Mouse (Mus musculus) CH12.LX (cell line): Measurements from ENCODE around the gene Nfkbiz. TPM values are rescaled to one million over a fixed set of nuclear protein-coding genes. Genes with fewer than 3 reads are reported as not detected.

Experiments used
- DNase-seq: peaks from one replicate; pipeline ENCODE4 v3.0.0-alpha.2; 2013; ENCODE audit errors: extremely low read depth
- H3K27ac ChIP-seq: 2 replicates; pipeline ENCODE4 v1.5.1; 2012; ENCODE audit warnings: low read depth, mild to moderate bottlenecking, control low read depth, moderate library complexity; ENCODE audit not compliant: insufficient read depth
- H3K27me3 ChIP-seq: replicated peaks from 2 replicates; pipeline ENCODE3; 2012; ENCODE audit warnings: inconsistent platforms
- H3K36me3 ChIP-seq, 2 experiments: replicated peaks in 1 of 2; 2 replicates each; pipeline versions ENCODE3 to v1.6.1; 2012; ENCODE audit warnings: inconsistent platforms in 1 of 2, low read length in 1 of 2, mild to moderate bottlenecking in 1 of 2, mixed read lengths in 1 of 2, moderate library complexity in 1 of 2; ENCODE audit not compliant: control insufficient read depth in 1 of 2, insufficient read depth in 1 of 2
- H3K4me1 ChIP-seq, 2 experiments: 2 replicates each; pipeline ENCODE4 v1.6.1; 2012; ENCODE audit warnings: inconsistent platforms in 1 of 2, moderate library complexity in 1 of 2; ENCODE audit not compliant: insufficient read depth in 2 of 2, control insufficient read depth in 1 of 2
- H3K4me2 ChIP-seq: 2 replicates; pipeline ENCODE4 v1.6.1; 2012; ENCODE audit warnings: low read depth, mild to moderate bottlenecking, control low read depth; ENCODE audit not compliant: poor library complexity, insufficient read depth, severe bottlenecking
- H3K4me3 ChIP-seq, 3 experiments: fragments of 150-350 bp in 1 of 3; sonication (generic) in 1 of 3; replicated peaks in 1 of 3; 2 replicates each; pipeline versions ENCODE3 to v1.5.1; 2011 to 2012; ENCODE audit warnings: low read depth in 2 of 3, low read length in 2 of 3, mild to moderate bottlenecking in 2 of 3, moderate library complexity in 2 of 3, control low read depth in 1 of 3, improper control_type of control experiment in 1 of 3, inconsistent platforms in 1 of 3, mixed read lengths in 1 of 3; ENCODE audit not compliant: poor library complexity in 1 of 3
- H3K79me2 ChIP-seq: replicated peaks from 2 replicates; pipeline ENCODE4 v1.6.1; 2012; ENCODE audit warnings: mild to moderate bottlenecking, moderate library complexity; ENCODE audit not compliant: control insufficient read depth, poor library complexity, insufficient read depth, severe bottlenecking; ENCODE audit errors: extremely low read depth
- H3K9ac ChIP-seq: 2 replicates; pipeline ENCODE4 v1.6.1; 2012; ENCODE audit warnings: low read depth, mild to moderate bottlenecking, control low read depth, moderate library complexity; ENCODE audit not compliant: insufficient read depth
- H3K9me3 ChIP-seq: replicated peaks from 2 replicates; pipeline ENCODE3; 2012; ENCODE audit warnings: low read length, inconsistent platforms, mixed read lengths
- CHD2 ChIP-seq: IDR thresholded peaks from 2 replicates; pipeline ENCODE4 v1.6.1; 2011; ENCODE audit warnings: low read length, improper control_type of control experiment
- CTCF ChIP-seq, 2 experiments: IDR thresholded peaks in 1 of 2; conservative IDR thresholded peaks in 1 of 2; 2 replicates each; pipeline ENCODE4 v1.5.1; 2011 to 2012; ENCODE audit warnings: low read depth in 2 of 2, low read length in 2 of 2, improper control_type of control experiment in 1 of 2, inconsistent platforms in 1 of 2, mild to moderate bottlenecking in 1 of 2, moderate library complexity in 1 of 2
- KAT2A ChIP-seq: IDR thresholded peaks from 2 replicates; pipeline ENCODE4 v1.6.1; 2012; ENCODE audit warnings: low read length, improper control_type of control experiment, inconsistent platforms; ENCODE audit not compliant: insufficient replicate concordance
- MAFK ChIP-seq: IDR thresholded peaks from 2 replicates; pipeline ENCODE4 v1.6.1; 2011; ENCODE audit warnings: low read length, improper control_type of control experiment; ENCODE audit not compliant: insufficient replicate concordance
- MAZ ChIP-seq: IDR thresholded peaks from 2 replicates; pipeline ENCODE4 v1.6.1; 2012; ENCODE audit warnings: low read depth, mild to moderate bottlenecking, inconsistent platforms, low read length, improper control_type of control experiment, moderate library complexity
- MEF2A ChIP-seq: IDR thresholded peaks from 2 replicates; pipeline ENCODE4 v1.6.1; 2014; ENCODE audit warnings: low read depth, mild to moderate bottlenecking, inconsistent platforms, low read length, improper control_type of control experiment, borderline replicate concordance
- NRF1 ChIP-seq: IDR thresholded peaks from 2 replicates; pipeline ENCODE4 v1.6.1; 2014; ENCODE audit warnings: low read depth, mild to moderate bottlenecking, inconsistent platforms, low read length, improper control_type of control experiment, moderate library complexity
- RAD21 ChIP-seq: IDR thresholded peaks from 2 replicates; pipeline ENCODE4 v1.6.1; 2011; ENCODE audit warnings: low read depth, mild to moderate bottlenecking, low read length, improper control_type of control experiment, moderate library complexity
- RCOR1 ChIP-seq: conservative IDR thresholded peaks from 2 replicates; pipeline ENCODE4 v1.6.1; 2012; ENCODE audit warnings: low read depth, mild to moderate bottlenecking, inconsistent platforms, low read length, improper control_type of control experiment
- SIN3A ChIP-seq: IDR thresholded peaks from 2 replicates; pipeline ENCODE4 v1.6.1; 2012; ENCODE audit warnings: low read length, improper control_type of control experiment, inconsistent platforms
- SMC3 ChIP-seq: IDR thresholded peaks from 2 replicates; pipeline ENCODE4 v1.6.1; 2011; ENCODE audit warnings: low read depth, low read length, improper control_type of control experiment
- USF1 ChIP-seq: IDR thresholded peaks from 2 replicates; pipeline ENCODE4 v1.6.1; 2014; ENCODE audit warnings: low read depth, mild to moderate bottlenecking, inconsistent platforms, low read length, improper control_type of control experiment
- USF2 ChIP-seq: conservative IDR thresholded peaks from 2 replicates; pipeline ENCODE4 v1.6.1; 2011; ENCODE audit warnings: low read depth, low read length, improper control_type of control experiment
- ZMIZ1 ChIP-seq: IDR thresholded peaks from 2 replicates; pipeline ENCODE4 v1.6.1; 2012; ENCODE audit warnings: low read depth, mild to moderate bottlenecking, inconsistent platforms, low read length, improper control_type of control experiment
- ZNF384 ChIP-seq: IDR thresholded peaks from 2 replicates; pipeline ENCODE4 v1.6.1; 2012; ENCODE audit warnings: low read depth, low read length, improper control_type of control experiment, inconsistent platforms
- dilution Hi-C: fragments of 300-500 bp; cut with MboI; formaldehyde crosslinking; loops from 2 replicates; pipeline ENCODE4 v1.14.3; 2020; ENCODE audit warnings: low sequenced_read_pairs; ENCODE audit not compliant: extremely low pct_unique_long_range_greater_than_20kb, extremely low pct_ligation_motif_present
- in situ Hi-C: fragments of 300-500 bp; cut with MboI; formaldehyde crosslinking; loops from 3 replicates; pipeline ENCODE4 v1.14.3; 2019; ENCODE audit warnings: low sequenced_read_pairs, low pct_ligation_motif_present, low pct_unique_long_range_greater_than_20kb, mixed read lengths
- polyA plus RNA-seq: library from polyadenylated mRNA; unstranded; fragments of >175 nt; gene quantifications from 2 replicates; pipeline ENCODE4 v1.2.1, GENCODE M21; 2012; ENCODE audit warnings: low read depth; ENCODE audit not compliant: insufficient read length
- total RNA-seq, 2 experiments: library from RNA; depleted of rRNA; stranded (reverse); fragments of 300-350 nt in 1 of 2; fragments of >200 nt in 1 of 2; gene quantifications; 2 replicates each; pipeline ENCODE4 v1.2.3; 2012 to 2014

The Nfkbiz gene
- total and polyA plus RNA-seq, 3 experiments, result 13.7 to 19.7 (median 17.1) TPM

GRCm38 (mm10) chr16:55887814-55888583 is 49.3 kb upstream of the Nfkbiz start (continued):
- TF ChIP-seq USF2 (no peak), ZNF384 (no peak), USF1 (no peak), CTCF (conservative IDR thresholded peaks at IDR 0.05 in 1 of 2, IDR thresholded peaks at IDR 0.05 in 1 of 2; ENCODE audit: low read depth in 2 of 2, low read length in 2 of 2) (peak; percentile 75 to 87), ZMIZ1 (no peak)

DNA sequence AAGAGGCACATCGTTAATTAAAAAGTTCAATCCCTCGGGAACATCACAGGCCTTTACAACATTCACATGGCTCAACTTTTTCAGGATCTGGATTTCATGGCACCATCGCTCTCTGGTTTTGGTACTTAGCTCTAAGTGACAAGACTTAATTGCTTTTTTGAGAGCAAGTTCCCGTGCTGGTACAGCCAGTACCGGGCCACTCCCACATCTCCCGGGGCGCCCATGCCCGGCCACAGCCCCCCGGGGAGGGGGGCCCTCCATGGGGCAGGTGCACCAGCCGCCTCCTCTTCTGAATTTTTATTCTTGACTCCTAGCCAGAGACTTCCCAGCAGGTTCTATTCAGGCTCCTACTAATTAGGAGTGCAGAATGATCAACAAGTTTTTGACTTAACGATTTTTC is 45.5 kb upstream of the Nfkbiz start:
- Histone ChIP-seq H3K4me1 (peaks cover 4 to 46% of the 10 kb centered on the region in 2 experiments), H3K27ac (no peak overlapping the region), H3K9ac (no peak overlapping the region), H3K4me2 (no peak overlapping the region), H3K27me3 (no peaks in the 10 kb centered on the region), H3K36me3 (peaks cover 39 to 77% of the 10 kb centered on the region in 2 experiments), H3K9me3 (no peaks in the 10 kb centered on the region), H3K79me2 (peaks cover 6% of the 10 kb centered on the region), H3K4me3 (no peak overlapping the region)
- in situ Hi-C loops, result no loop called here
- TF ChIP-seq CHD2, result no peak
- TF ChIP-seq MAFK, result no peak
- TF ChIP-seq NRF1, result no peak
- dilution Hi-C loops, result no loop called here
- DNase-seq, result no peak

DNA sequence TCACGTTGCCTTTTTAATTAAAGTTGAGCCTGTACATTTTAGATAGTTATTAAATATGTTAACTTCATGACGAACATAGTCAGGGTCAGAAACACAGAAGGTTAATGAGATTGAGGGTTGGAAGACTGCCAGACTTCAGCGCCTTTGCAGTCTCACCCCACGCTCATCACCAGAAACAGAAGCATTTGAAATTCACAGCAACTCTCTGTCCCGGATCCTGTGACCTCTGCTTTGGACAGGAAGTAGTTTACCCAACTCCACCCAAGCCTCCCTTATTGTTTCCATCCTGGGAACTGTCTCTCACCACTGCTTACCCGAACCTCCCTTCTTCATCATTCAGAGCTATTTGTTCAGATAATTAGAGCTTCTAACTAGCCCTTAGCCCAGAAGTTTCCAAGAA is 37.3 kb upstream of the Nfkbiz start:
- DNase-seq, result no peak
- H3K36me3 ChIP-seq, result peaks cover 13 to 72% of the 10 kb centered on the region in 2 experiments
- H3K27me3 ChIP-seq, result no peaks in the 10 kb centered on the region
- H3K4me1 ChIP-seq, result peaks cover 0 to 7% of the 10 kb centered on the region in 2 experiments; a peak in 1 of 4 replicates
- in situ Hi-C loops, result no loop called here
- no peak overlapping the region for H3K4me2 ChIP-seq
- H3K9ac ChIP-seq, result no peak overlapping the region
- dilution Hi-C loops, result no loop called here
- H3K4me3 ChIP-seq, result no peak overlapping the region
- H3K79me2 ChIP-seq, result no peaks in the 10 kb centered on the region
- no peak overlapping the region for H3K27ac ChIP-seq
- H3K9me3 ChIP-seq, result no peaks in the 10 kb centered on the region
- TF ChIP-seq MAZ (no peak), ZMIZ1 (no peak), MEF2A (no peak), SMC3 (no peak), RCOR1 (no peak), SIN3A (no peak), KAT2A (no peak), RAD21 (no peak)
- TF ChIP-seq, all 38 proteins: peak for 0
